Mouse (Mus musculus) limb, embryonic 14.5 days (tissue): Measurements from ENCODE around the gene Lsr. TPM values are rescaled to one million over a fixed set of nuclear protein-coding genes. Genes with fewer than 3 reads are reported as not detected.
A peak's percentile ranks its signal among the peaks of the same experiment; 100 is the strongest.

ENCODE experiments used
- ATAC-seq: fragments of 200-750 bp; cut with Nextera tagmentation; 2 replicates; pipeline ENCODE4 v1.8.0; 2017; ENCODE audit warnings: low read depth, moderate number of reproducible peaks, moderate TSS enrichment; ENCODE audit not compliant: low FRiP score
- DNase-seq: peaks from one replicate; pipeline ENCODE4 v3.0.0-alpha.2; 2015; ENCODE audit warnings: low spot score
- H3K27ac ChIP-seq: fragments of 300-500 bp; sonication (generic); replicated peaks from 2 replicates; pipeline ENCODE4 v1.5.1; 2014; ENCODE audit warnings: low read depth, mild to moderate bottlenecking, low read length, moderate library complexity, mixed read lengths
- H3K27me3 ChIP-seq: fragments of 300-500 bp; sonication (generic); 2 replicates; pipeline ENCODE4 v1.6.1; 2014; ENCODE audit warnings: low read length, mixed read lengths; ENCODE audit not compliant: control insufficient read depth, insufficient read depth
- H3K36me3 ChIP-seq: fragments of 300-500 bp; sonication (generic); 2 replicates; pipeline ENCODE4 v1.6.1; 2014; ENCODE audit warnings: mild to moderate bottlenecking, low read length, moderate library complexity, mixed read lengths; ENCODE audit not compliant: control insufficient read depth, insufficient read depth
- H3K4me1 ChIP-seq: fragments of 300-500 bp; sonication (generic); 2 replicates; pipeline ENCODE4 v1.6.1; 2014; ENCODE audit warnings: antibody characterized with exemption, low read length, mixed read lengths; ENCODE audit not compliant: control insufficient read depth, insufficient read depth
- H3K4me2 ChIP-seq: fragments of 300-500 bp; sonication (generic); replicated peaks from 2 replicates; pipeline ENCODE4 v1.6.1; 2014; ENCODE audit warnings: low read depth, mild to moderate bottlenecking, low read length, moderate library complexity; ENCODE audit not compliant: severe bottlenecking
- H3K4me3 ChIP-seq: fragments of 300-500 bp; sonication (generic); replicated peaks from 2 replicates; pipeline ENCODE4 v1.5.1; 2014; ENCODE audit warnings: low read length
- H3K9ac ChIP-seq: fragments of 300-500 bp; sonication (generic); 2 replicates; pipeline ENCODE4 v1.6.1; 2014; ENCODE audit warnings: mild to moderate bottlenecking, low read depth, low read length, moderate library complexity; ENCODE audit not compliant: severe bottlenecking
- H3K9me3 ChIP-seq: fragments of 300-500 bp; sonication (generic); 2 replicates; pipeline ENCODE4 v1.6.1; 2016; ENCODE audit warnings: low read length; ENCODE audit not compliant: control insufficient read depth
- POLR2A ChIP-seq: fragments of 200-500 bp; IDR thresholded peaks from 2 replicates; pipeline ENCODE4 v1.8.0; 2012; ENCODE audit warnings: inconsistent platforms, mild to moderate bottlenecking, moderate library complexity, borderline replicate concordance; ENCODE audit not compliant: insufficient read depth, insufficient read length; ENCODE audit errors: extremely low read depth
- WGBS: fragments of 180-500 bp; shearing (Covaris S2); extraction: QIAGEN DNeasy Blood & Tissue Kit; methylation state at CpG from one replicate; pipeline ENCODE4 v1.1.7; 2014; 5-methylcytosine and 5-hydroxymethylcytosine counted together
- polyA plus RNA-seq, 2 experiments: library from polyadenylated mRNA; depleted of rRNA in 1 of 2; stranded (reverse) in 1 of 2; unstranded in 1 of 2; fragments of >200 nt; fragmentation: Nextera tagmentation in 1 of 2; extraction: Ambion mirVana in 1 of 2; gene quantifications; 2 replicates each; pipeline versions ENCODE4 v1.2.1 to v1.2.3; 2012 to 2014

The Lsr gene
- polyA plus RNA-seq, 2 experiments, result 24.3 to 29.4 TPM

DNA sequence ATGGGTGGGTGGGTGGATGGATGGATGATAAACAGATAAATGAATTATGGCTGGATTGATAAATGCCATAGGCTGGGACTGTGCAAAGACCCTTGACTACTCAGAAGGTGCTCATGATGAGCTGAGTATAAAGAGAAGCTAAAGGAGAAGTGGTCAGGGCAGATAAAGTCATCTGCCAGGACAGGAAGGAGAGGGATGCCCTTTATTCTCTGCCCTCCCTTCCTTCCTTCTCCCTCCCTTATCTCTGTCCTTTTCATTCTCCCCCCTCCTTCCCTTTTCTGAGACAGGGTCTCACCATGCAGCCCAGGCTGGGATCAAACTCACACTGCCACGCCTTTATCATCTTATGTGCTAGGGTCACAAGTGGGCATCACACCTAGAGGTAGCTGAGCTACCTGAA, 34.5 kb upstream of the Lsr start:
- WGBS, result 63% methylated on average over 1 of the region's 1 CpGs
- Histone ChIP-seq H3K4me1 (no peaks in the 10 kb centered on the region), H3K9me3 (no peaks in the 10 kb centered on the region), H3K27me3 (no peaks in the 10 kb centered on the region), H3K9ac (no peak overlapping the region), H3K27ac (no peak overlapping the region), H3K4me2 (no peak overlapping the region), H3K4me3 (no peak overlapping the region), H3K36me3 (no peaks in the 10 kb centered on the region)
- ATAC-seq (no peak), DNase-seq (no peak)
- TF ChIP-seq POLR2A, result no peak

DNA sequence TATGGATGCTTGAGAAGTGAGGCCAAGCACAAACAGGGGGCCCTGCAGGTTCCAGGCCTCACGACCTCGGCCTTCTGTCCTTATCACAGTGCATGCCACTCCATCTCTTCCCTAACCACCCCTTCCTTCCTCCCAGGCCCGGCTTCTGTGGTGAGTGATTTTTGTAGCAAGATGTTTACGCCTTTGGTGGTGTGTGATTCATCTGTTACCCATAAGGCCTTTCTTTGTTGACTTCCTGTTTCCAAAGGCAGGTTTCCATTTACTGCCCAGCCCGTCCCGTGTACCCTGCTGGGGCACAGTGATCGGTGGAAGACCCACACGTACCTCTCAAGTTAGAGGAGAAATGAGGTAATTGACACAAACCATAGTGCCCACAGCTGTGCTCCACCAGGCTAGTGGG, 29.4 kb upstream of the Lsr start:
- no peaks in the 10 kb centered on the region for H3K36me3 ChIP-seq
- TF ChIP-seq POLR2A, result no peak
- 60% methylated on average over 8 of the region's 8 CpGs for WGBS
- H3K4me3 ChIP-seq, result no peak overlapping the region
- H3K27ac ChIP-seq, result no peak overlapping the region
- ATAC-seq (no peak), DNase-seq (no peak)
- no peaks in the 10 kb centered on the region for H3K27me3 ChIP-seq
- peaks cover 10% of the 10 kb centered on the region for H3K4me1 ChIP-seq
- no peak overlapping the region for H3K9ac ChIP-seq
- no peak overlapping the region for H3K4me2 ChIP-seq
- no peaks in the 10 kb centered on the region for H3K9me3 ChIP-seq

DNA sequence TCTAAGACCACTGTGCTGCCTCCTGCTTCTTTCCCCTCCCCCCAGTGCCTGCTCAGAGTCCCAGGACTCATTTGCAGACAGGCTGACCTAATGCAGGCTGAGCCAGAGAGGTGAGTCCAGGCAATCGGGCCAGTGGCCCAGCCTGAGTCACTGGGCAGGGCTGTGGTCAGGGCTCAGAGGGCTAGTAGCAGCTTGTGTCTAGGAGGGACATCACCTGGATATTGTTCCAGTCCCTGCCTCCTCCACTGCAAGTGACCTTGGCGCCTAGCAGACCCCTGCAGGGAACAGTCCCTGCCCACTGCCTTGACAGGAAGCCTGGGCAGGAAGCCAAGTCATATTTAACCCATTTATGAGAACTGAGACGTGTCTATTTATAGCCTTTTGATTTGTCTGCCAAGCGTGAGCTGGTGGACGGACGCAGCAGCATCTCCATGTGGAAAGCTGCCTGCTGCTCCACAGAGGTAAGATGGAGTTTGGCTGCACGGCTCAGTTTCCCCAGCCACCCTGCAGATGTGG, 27.3 kb upstream of the Lsr start:
- H3K9me3 ChIP-seq, result 0 out of 2 replicates have a peak, but pooled peaks cover 4% of the 10 kb centered on the region
- no peak overlapping the region for H3K27ac ChIP-seq
- no peak for TF ChIP-seq POLR2A
- no peak overlapping the region for H3K9ac ChIP-seq
- ATAC-seq (peak; percentile 79), DNase-seq (peak; percentile 89)
- no peaks in the 10 kb centered on the region for H3K27me3 ChIP-seq
- H3K4me2 ChIP-seq, result no peak overlapping the region; the same call in 1 of the 2 replicates
- WGBS, result 4% methylated on average over 7 of the region's 7 CpGs
- peaks cover 10% of the 10 kb centered on the region for H3K4me1 ChIP-seq
- H3K4me3 ChIP-seq, result no peak overlapping the region
- no peaks in the 10 kb centered on the region for H3K36me3 ChIP-seq

DNA sequence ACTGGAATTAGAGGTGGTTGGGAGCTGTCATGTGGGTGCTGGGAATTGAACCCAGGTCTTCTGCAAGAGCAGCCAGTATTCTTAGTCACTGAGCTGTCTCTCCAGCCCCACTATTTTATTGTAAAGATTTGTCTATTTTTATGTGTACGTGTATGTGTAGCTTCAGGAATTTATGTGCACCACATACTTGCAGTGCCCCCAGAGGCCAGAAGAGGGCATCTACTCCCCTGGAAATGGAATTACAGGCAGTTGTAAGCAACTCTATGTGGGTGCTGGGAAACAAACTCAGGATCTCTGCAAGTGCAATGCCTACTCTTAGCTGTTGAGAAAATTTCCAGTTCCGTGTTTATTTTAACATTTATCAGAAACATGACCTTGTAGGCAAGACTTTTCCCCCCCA, 23.2 kb upstream of the Lsr start:
- ATAC-seq (no peak), DNase-seq (no peak)
- H3K4me3 ChIP-seq, result no peak overlapping the region
- no peak overlapping the region for H3K4me2 ChIP-seq
- TF ChIP-seq POLR2A, result no peak
- WGBS, result 89% methylated on average over 2 of the region's 2 CpGs
- H3K27me3 ChIP-seq, result no peaks in the 10 kb centered on the region
- no peak overlapping the region for H3K9ac ChIP-seq
- peaks cover 10% of the 10 kb centered on the region for H3K4me1 ChIP-seq
- 0 out of 2 replicates have a peak, but pooled peaks cover 4% of the 10 kb centered on the region for H3K9me3 ChIP-seq
- no peak overlapping the region for H3K27ac ChIP-seq
- no peaks in the 10 kb centered on the region for H3K36me3 ChIP-seq

DNA sequence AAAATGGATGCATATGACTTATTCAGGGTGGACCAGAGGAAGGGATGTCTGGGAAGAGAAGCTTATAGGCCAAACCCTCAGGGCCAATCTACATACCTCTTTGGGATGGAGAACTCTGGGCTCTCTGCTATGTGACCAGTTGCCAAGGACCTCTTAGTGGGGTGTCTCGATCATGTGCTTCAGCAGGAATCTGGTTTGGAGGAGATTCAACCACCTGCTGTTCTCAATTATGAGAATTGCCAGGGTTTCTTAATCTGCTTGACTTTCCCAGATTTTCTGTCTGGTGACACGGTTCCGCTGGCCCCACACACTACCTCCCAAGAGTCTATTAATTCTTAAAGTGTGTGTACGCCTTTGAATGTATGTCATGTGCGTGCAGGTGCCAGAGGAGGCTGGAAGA, 20.7 kb upstream of the Lsr start:
- no peaks in the 10 kb centered on the region for H3K36me3 ChIP-seq
- TF ChIP-seq POLR2A, result no peak
- H3K9me3 ChIP-seq, result 0 out of 2 replicates have a peak, but pooled peaks cover 4% of the 10 kb centered on the region
- DNase-seq (peak; percentile 29), ATAC-seq (no peak)
- H3K4me2 ChIP-seq, result no peak overlapping the region
- no peak overlapping the region for H3K4me3 ChIP-seq
- H3K27ac ChIP-seq, result no peak overlapping the region
- H3K27me3 ChIP-seq, result no peaks in the 10 kb centered on the region
- H3K9ac ChIP-seq, result no peak overlapping the region
- WGBS, result 55% methylated on average over 5 of the region's 5 CpGs
- H3K4me1 ChIP-seq, result no peaks in the 10 kb centered on the region

DNA sequence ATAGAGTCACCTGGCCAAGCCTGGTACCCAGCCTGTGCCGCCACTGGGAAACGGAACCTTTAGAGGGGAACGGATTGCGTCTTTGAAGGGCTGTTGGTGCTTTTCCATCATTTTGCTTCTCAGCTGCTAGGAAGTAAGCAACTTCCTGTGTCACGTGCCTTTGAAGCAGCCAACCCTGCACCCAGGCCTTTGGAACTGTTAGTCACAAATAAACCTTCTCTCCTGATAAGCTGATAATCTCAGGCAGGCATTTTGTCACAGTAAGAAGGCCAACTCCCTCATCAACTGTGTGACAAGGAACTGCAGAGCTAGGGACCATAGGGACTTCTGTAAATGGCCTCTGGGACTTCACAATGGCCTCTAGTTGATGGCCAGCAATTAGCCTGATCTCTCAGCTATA, 18.9 kb upstream of the Lsr start:
- no peak overlapping the region for H3K27ac ChIP-seq
- no peak overlapping the region for H3K4me2 ChIP-seq
- WGBS, result 75% methylated on average over 5 of the region's 5 CpGs
- no peak overlapping the region for H3K4me3 ChIP-seq
- TF ChIP-seq POLR2A, result no peak
- H3K27me3 ChIP-seq, result no peaks in the 10 kb centered on the region
- DNase-seq (no peak), ATAC-seq (no peak)
- H3K9ac ChIP-seq, result no peak overlapping the region
- no peaks in the 10 kb centered on the region for H3K4me1 ChIP-seq
- 0 out of 2 replicates have a peak, but pooled peaks cover 4% of the 10 kb centered on the region for H3K9me3 ChIP-seq
- no peaks in the 10 kb centered on the region for H3K36me3 ChIP-seq
